Mouse (Mus musculus): Measurements from ENCODE around the gene Cdc14a.

DNA sequence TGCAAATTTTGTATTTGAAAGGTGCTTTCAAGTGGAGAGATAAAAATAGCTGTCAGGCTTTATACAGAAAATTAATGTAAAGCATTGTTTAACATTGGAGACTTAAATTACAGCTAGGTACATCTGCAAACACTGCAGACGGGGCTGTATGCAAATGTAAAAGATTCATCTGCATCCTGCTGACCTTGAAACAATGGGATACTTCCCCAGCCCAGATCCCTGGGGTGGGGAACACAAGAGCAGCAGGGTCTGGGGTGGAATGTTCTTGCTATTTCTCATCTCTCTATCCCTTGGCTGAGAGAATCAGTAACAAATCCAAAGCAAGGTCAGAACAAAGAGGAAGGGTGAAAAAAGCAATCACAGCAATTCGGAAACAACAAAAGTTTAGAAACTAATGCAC lies 139.8 kb downstream of the Cdc14a start:
- TF ChIP-seq POLR2A (IDR thresholded peaks at IDR 0.05; ENCODE audit: insufficient read depth, low read depth, low read length) = no peak
- TF ChIP-seq CTCF (IDR thresholded peaks at IDR 0.05) = no peak
- no peak for TF ChIP-seq EP300 (IDR thresholded peaks at IDR 0.05; ENCODE audit: insufficient read depth, low read depth, low read length)

Data from heart, adult 2 months (tissue).